Mouse (Mus musculus) frontal cortex, postnatal 36 days (tissue): ENCODE measurements around the gene Chst14.

Experiments
- DNase-seq, 2 experiments: peaks; one replicate each; pipeline ENCODE4 v3.0.0; 2022; ENCODE audit warnings: low spot score in 2 of 2

The Chst14 gene

GRCm38 (mm10) chr2:118905433-118906117 lies 20.7 kb upstream of the Chst14 start:
- DNase-seq: no peak

GRCm38 (mm10) chr2:118906118-118906492 lies 20.2 kb upstream of the Chst14 start:
- DNase-seq: no peak

GRCm38 (mm10) chr2:118907781-118908180 lies 18.5 kb upstream of the Chst14 start:
- DNase-seq: no peak

- no peak for DNase-seq
Observed at GRCm38 (mm10) chr2:118909151-118909550, 17.1 kb upstream of the Chst14 start.

GRCm38 (mm10) chr2:118910605-118911278 lies 15.6 kb upstream of the Chst14 start:
- DNase-seq: no peak

- DNase-seq: no peak
Observed at GRCm38 (mm10) chr2:118912706-118913105, 13.6 kb upstream of the Chst14 start.

- DNase-seq: no peak
Observed at GRCm38 (mm10) chr2:118913551-118914276, 12.6 kb upstream of the Chst14 start.

GRCm38 (mm10) chr2:118914685-118915084 lies 11.6 kb upstream of the Chst14 start:
- no peak for DNase-seq

GRCm38 (mm10) chr2:118916436-118916835 lies 9.9 kb upstream of the Chst14 start:
- DNase-seq: no peak

- no peak for DNase-seq
Observed at GRCm38 (mm10) chr2:118918543-118918942, 7.8 kb upstream of the Chst14 start.

GRCm38 (mm10) chr2:118920428-118920827 lies 5.9 kb upstream of the Chst14 start:
- DNase-seq: no peak

- no peak for DNase-seq
Observed at GRCm38 (mm10) chr2:118925952-118926351, 344 bp upstream of the Chst14 start.

- DNase-seq: no peak
Observed at GRCm38 (mm10) chr2:118926998-118927739, 873 bp downstream of the Chst14 start.

- DNase-seq: no peak
Observed at GRCm38 (mm10) chr2:118941341-118941740, 15.0 kb downstream of the Chst14 start.

- DNase-seq: no peak
Observed at GRCm38 (mm10) chr2:118943232-118943631, 16.9 kb downstream of the Chst14 start.

- no peak for DNase-seq
Observed at GRCm38 (mm10) chr2:118948818-118949217, 22.5 kb downstream of the Chst14 start.

- no peak for DNase-seq
Observed at GRCm38 (mm10) chr2:118949699-118950098, 23.4 kb downstream of the Chst14 start.

GRCm38 (mm10) chr2:118956497-118956896 lies 30.2 kb downstream of the Chst14 start:
- no peak for DNase-seq

- DNase-seq: no peak
Observed at GRCm38 (mm10) chr2:118959644-118960043, 33.3 kb downstream of the Chst14 start.

- DNase-seq: no peak
Observed at GRCm38 (mm10) chr2:118960413-118960812, 34.1 kb downstream of the Chst14 start.

GRCm38 (mm10) chr2:118961546-118961945 lies 35.2 kb downstream of the Chst14 start:
- no peak for DNase-seq
